23 mouse cellular contexts compared by ENCODE assay signal in the genomic region with DNA sequence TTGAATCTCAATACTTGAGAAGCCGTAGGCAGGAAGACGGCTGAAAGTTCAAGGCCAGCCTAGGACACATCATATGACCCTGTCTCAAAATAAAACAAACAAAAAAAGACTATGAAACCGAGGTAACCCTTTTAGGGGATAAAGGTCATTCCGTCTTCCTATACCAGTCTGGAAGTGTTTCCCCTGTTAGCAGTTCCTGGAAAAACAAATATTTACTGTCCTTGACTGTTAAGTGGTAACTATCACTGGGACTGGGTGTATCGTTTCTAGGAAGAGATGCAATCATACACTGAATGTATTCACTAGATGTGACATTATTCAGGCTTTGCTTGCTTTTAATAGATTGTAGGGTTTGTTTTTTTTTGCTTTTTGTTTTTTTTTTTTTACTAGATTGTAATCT. TPM values are rescaled to one million over a fixed set of nuclear protein-coding genes. Genes with fewer than 3 reads are reported as not detected.
DNase-seq lines count a peak whose midpoint lies in the region; ATAC-seq and TF ChIP-seq lines count a peak whose summit lies in the region.
"Had no signal": no experiment of that assay in that cellular context is flagged by ENCODE, and none has a peak within 500 bp of the region (broad histone marks: within the 10 kb centered on the region; RNA-seq: fewer than 3 reads in every experiment).

No protein-coding gene starts in this region.

- no peaks in the 10 kb centered on the region; the same call in 1 of the 2 replicates for H3K27me3 ChIP-seq in liver, embryonic 14.5 days (ENCODE audit: control insufficient read depth, insufficient read depth, low read length)
- H3K27me3 ChIP-seq in liver, embryonic 12.5 days (replicated peaks): peaks cover 18% of the 10 kb centered on the region
- H3K27me3 ChIP-seq in hindbrain, postnatal 0 days (ENCODE audit: insufficient read depth, low read length): no peaks in the 10 kb centered on the region
- H3K27me3 ChIP-seq: forebrain, embryonic 13.5 days; hindbrain, embryonic 13.5 days had no signal

- no peak for ATAC-seq in liver, embryonic 14.5 days (ENCODE audit: insufficient read depth)
- no peak for ATAC-seq in liver, embryonic 12.5 days
- no peak for ATAC-seq in hindbrain, postnatal 0 days
- ATAC-seq: activated CD4-positive, CD25-positive, alpha-beta regulatory T cell, adult 4 months; forebrain, embryonic 13.5 days; forebrain, embryonic 16.5 days; hindbrain, embryonic 16.5 days had no signal

- no peak overlapping the region for H3K4me2 ChIP-seq in liver, embryonic 14.5 days (ENCODE audit: low read depth)
- H3K4me2 ChIP-seq in liver, embryonic 12.5 days: no peak overlapping the region
- no peak overlapping the region for H3K4me2 ChIP-seq in hindbrain, postnatal 0 days (ENCODE audit: low read depth, low read length)
- H3K4me2 ChIP-seq: forebrain, embryonic 13.5 days; heart, embryonic 11.5 days; hindbrain, embryonic 13.5 days had no signal

- peak; percentile 48 for DNase-seq in heart, adult 11 months
- DNase-seq in heart, postnatal 14 days: no peak
- no peak for DNase-seq in liver, embryonic 14.5 days (ENCODE audit: low read depth in 3 of 3, low spot score in 3 of 3)
- DNase-seq in yolk sac, embryonic 10.5 days (ENCODE audit: low spot score): peak; percentile 46
- no peak for DNase-seq in hindbrain, postnatal 0 days (ENCODE audit: low spot score)
- DNase-seq: adrenal gland, adult 8-10 months; adrenal gland, postnatal 25 days; cerebellum, adult 11-12 months; cerebellum, adult 8-10 months; cerebellum, postnatal 10 days; cerebellum, postnatal 36 days; gastrocnemius, postnatal 10 days; gastrocnemius, postnatal 36 days; heart, postnatal 36 days had no signal

- no peak overlapping the region for H3K9ac ChIP-seq in liver, embryonic 14.5 days (replicated peaks)
- H3K9ac ChIP-seq in liver, embryonic 12.5 days: no peak overlapping the region
- H3K9ac ChIP-seq in hindbrain, postnatal 0 days (replicated peaks; ENCODE audit: low read length): no peak overlapping the region
- H3K9ac ChIP-seq: forebrain, embryonic 13.5 days; hindbrain, embryonic 13.5 days had no signal

- no peak overlapping the region for H3K4me3 ChIP-seq in liver, embryonic 14.5 days (ENCODE audit: insufficient read depth in 1 of 2, low read depth in 2 of 2, low read length in 2 of 2)
- no peak overlapping the region for H3K4me3 ChIP-seq in liver, embryonic 12.5 days
- H3K4me3 ChIP-seq in hindbrain, postnatal 0 days (ENCODE audit: low read length): no peak overlapping the region
- H3K4me3 ChIP-seq: forebrain, embryonic 10.5 days; forebrain, embryonic 13.5 days; hindbrain, embryonic 10.5 days; hindbrain, embryonic 13.5 days had no signal

- 0 out of 2 replicates have a peak, but pooled peaks have one; percentile 18 for TF ChIP-seq EP300 in liver, embryonic 14.5 days (IDR thresholded peaks at IDR 0.05; ENCODE audit: low read depth)

- H3K9me3 ChIP-seq in liver, embryonic 14.5 days (ENCODE audit: control insufficient read depth, low read length): no peaks in the 10 kb centered on the region
- no peaks in the 10 kb centered on the region for H3K9me3 ChIP-seq in liver, embryonic 12.5 days (replicated peaks)
- H3K9me3 ChIP-seq in hindbrain, postnatal 0 days (ENCODE audit: low read length): no peaks in the 10 kb centered on the region
- H3K9me3 ChIP-seq: forebrain, embryonic 10.5 days; forebrain, embryonic 13.5 days; hindbrain, embryonic 10.5 days; hindbrain, embryonic 13.5 days had no signal

- TF ChIP-seq CTCF in liver, embryonic 14.5 days (IDR thresholded peaks at IDR 0.05; ENCODE audit: low read depth): no peak
- no peak for TF ChIP-seq CTCF in hindbrain, postnatal 0 days (IDR thresholded peaks at IDR 0.05; ENCODE audit: low read depth)

- H3K27ac ChIP-seq in liver, embryonic 14.5 days: no peak overlapping the region
- no peak overlapping the region for H3K27ac ChIP-seq in liver, embryonic 12.5 days
- H3K27ac ChIP-seq in hindbrain, postnatal 0 days: no peak overlapping the region
- H3K27ac ChIP-seq: forebrain, embryonic 10.5 days; forebrain, embryonic 13.5 days; hindbrain, embryonic 10.5 days; hindbrain, embryonic 13.5 days had no signal

- 46% methylated on average over 5 of the region's 5 CpGs for WGBS in liver, embryonic 14.5 days (ENCODE audit: insufficient replicate concordance)
- WGBS in liver, embryonic 12.5 days (ENCODE audit: insufficient replicate concordance): 60% methylated on average over 5 of the region's 5 CpGs
- 82% methylated on average over 5 of the region's 5 CpGs for WGBS in hindbrain, postnatal 0 days

- H3K4me1 ChIP-seq in liver, embryonic 14.5 days (replicated peaks; ENCODE audit: control insufficient read depth in 2 of 2, insufficient read depth in 2 of 2, low read length in 1 of 2): peaks cover 0 to 2% of the 10 kb centered on the region in 2 experiments; a peak in 2 of 4 replicates
- peaks cover 11% of the 10 kb centered on the region; the same call in 1 of the 2 replicates for H3K4me1 ChIP-seq in liver, embryonic 12.5 days
- H3K4me1 ChIP-seq in hindbrain, postnatal 0 days (ENCODE audit: insufficient read depth, low read length): peaks cover 12% of the 10 kb centered on the region; the same call in 1 of the 2 replicates

- intact Hi-C loops in heart, postnatal 14 days (cut with DNase I): no loop called here

- H3K36me3 ChIP-seq in liver, embryonic 14.5 days (replicated peaks; ENCODE audit: control insufficient read depth, insufficient read depth, low read depth): no peaks in the 10 kb centered on the region
- no peaks in the 10 kb centered on the region for H3K36me3 ChIP-seq in liver, embryonic 12.5 days
- H3K36me3 ChIP-seq in hindbrain, postnatal 0 days (ENCODE audit: insufficient read depth, low read length): no peaks in the 10 kb centered on the region
- H3K36me3 ChIP-seq: forebrain, embryonic 10.5 days; hindbrain, embryonic 10.5 days; hindbrain, embryonic 13.5 days had no signal

RNA-seq across cellular contexts. Expression of a gene that starts 28.5 kb away (rescaled TPM):
- total RNA-seq in heart, postnatal 14 days (2021): 10 to 100 TPM in 1 of 2 experiments, 1 to 10 TPM in 1; 5.2 to 11.5 TPM
- 15.0 and 18.2 TPM in 2 replicates for polyA plus RNA-seq in liver, embryonic 14.5 days (2012; rRNA removed)
- polyA plus RNA-seq in liver, embryonic 14.5 days (2014; fragmentation: Nextera tagmentation; extraction: Ambion mirVana): 6.5 and 7.1 TPM in 2 replicates
- 11.5 and 11.6 TPM in 2 replicates for polyA plus RNA-seq in liver, embryonic 12.5 days (2016; fragmentation: Nextera tagmentation; extraction: Ambion mirVana)
- 8.3 and 9.8 TPM in 2 replicates for total RNA-seq in hindbrain, postnatal 0 days (2014; rRNA removed)
- polyA plus RNA-seq in hindbrain, postnatal 0 days (2015; fragmentation: Nextera tagmentation; extraction: Ambion mirVana): 1.1 TPM in 2 replicates

RNA-seq across cellular contexts. Expression of a gene that starts 34.2 kb away (rescaled TPM):
- 10 to 100 TPM; 27.8 to 29.1 TPM for total RNA-seq in heart, postnatal 14 days (2021)
- polyA plus RNA-seq in liver, embryonic 14.5 days (2012; rRNA removed): 4.7 and 9.2 TPM in 2 replicates
- 14.5 and 14.7 TPM in 2 replicates for polyA plus RNA-seq in liver, embryonic 14.5 days (2014; fragmentation: Nextera tagmentation; extraction: Ambion mirVana)
- 27.9 and 28.0 TPM in 2 replicates for polyA plus RNA-seq in liver, embryonic 12.5 days (2016; fragmentation: Nextera tagmentation; extraction: Ambion mirVana)
- 8.9 and 13.2 TPM in 2 replicates for total RNA-seq in hindbrain, postnatal 0 days (2014; rRNA removed)
- polyA plus RNA-seq in hindbrain, postnatal 0 days (2015; fragmentation: Nextera tagmentation; extraction: Ambion mirVana): 14.9 and 16.0 TPM in 2 replicates

Comparison
In these comparisons a context has a peak if more than half of its experiments do, and no peak if none do; other contexts are left out.
1. DNase-seq: peak in heart, adult 11 months (single experiment) and yolk sac, embryonic 10.5 days (single experiment); none in heart, postnatal 14 days (0 of 2), liver, embryonic 14.5 days (0 of 3) and hindbrain, postnatal 0 days (single experiment).